ENCODE assay signal across 11 mouse cellular contexts in the genomic region with DNA sequence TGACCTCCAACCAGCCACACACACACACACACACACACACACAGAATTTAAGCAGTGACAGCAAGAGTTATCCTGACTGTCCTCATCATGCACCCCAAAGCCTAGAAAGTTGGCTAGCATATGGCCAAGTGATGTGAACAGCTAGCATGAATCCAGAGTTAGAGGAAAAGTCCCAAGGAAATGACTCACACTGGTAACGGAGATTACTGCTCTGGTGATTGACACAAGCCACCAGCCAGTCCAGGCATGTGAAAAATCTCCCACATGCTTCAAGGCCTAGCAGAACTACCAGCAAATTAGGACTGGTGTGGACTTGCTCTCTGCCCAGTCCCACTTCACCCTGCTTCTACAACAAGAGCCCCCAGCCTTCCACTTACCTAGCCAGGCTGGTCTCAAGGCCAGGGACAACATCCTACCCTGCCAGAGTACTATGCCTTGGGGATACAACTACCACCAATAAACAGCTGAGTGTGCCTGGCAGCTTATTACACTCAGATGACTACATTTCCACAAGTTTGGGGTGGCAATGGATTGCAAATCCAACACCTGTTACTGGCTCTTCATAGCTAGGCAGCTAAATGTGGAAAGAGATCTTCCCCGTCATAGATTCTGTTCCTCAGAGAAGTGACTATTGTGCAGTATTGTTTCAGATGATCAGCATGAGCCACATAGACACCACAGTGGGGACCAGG. TPM values are rescaled to one million over a fixed set of nuclear protein-coding genes. Genes with fewer than 3 reads are reported as not detected.
DNase-seq lines count a peak whose midpoint lies in the region; ATAC-seq and TF ChIP-seq lines count a peak whose summit lies in the region.
"Had no signal": no experiment of that assay in that cellular context is flagged by ENCODE, and none has a peak within 500 bp of the region (broad histone marks: within the 10 kb centered on the region; RNA-seq: fewer than 3 reads in every experiment).

No protein-coding gene starts in this region.

- ATAC-seq in heart, embryonic 13.5 days (ENCODE audit: extremely low read depth, insufficient number of reproducible peaks, low FRiP score, low TSS enrichment) = peak; percentile 30
- ATAC-seq: forebrain, embryonic 14.5 days had no signal

- H3K79me2 ChIP-seq in C2C12 (ENCODE audit: control insufficient read depth, insufficient read depth) = peaks cover 96% of the 10 kb centered on the region
- peaks cover 100% of the 10 kb centered on the region for H3K79me2 ChIP-seq in macrophage (ENCODE audit: inconsistent target)

- peak overlapping the region; percentile 12; the same call in 1 of the 2 replicates for H3K9ac ChIP-seq in heart, embryonic 13.5 days
- H3K9ac ChIP-seq: limb, embryonic 12.5 days had no signal

- H3K4me3 ChIP-seq in heart, embryonic 13.5 days = no peak overlapping the region
- no peak overlapping the region for H3K4me3 ChIP-seq in C2C12 (ENCODE audit: insufficient read depth, poor library complexity, severe bottlenecking)
- H3K4me3 ChIP-seq in macrophage (ENCODE audit: inconsistent target) = no peak overlapping the region
- no peak overlapping the region for H3K4me3 ChIP-seq in left cerebral cortex, adult 2 months
- H3K4me3 ChIP-seq: limb, embryonic 12.5 days had no signal

- H3K4me2 ChIP-seq in heart, embryonic 13.5 days = no peak overlapping the region
- H3K4me2 ChIP-seq: limb, embryonic 12.5 days had no signal

- intact Hi-C loops in heart, postnatal 25 days (cut with DNase I) = no loop called here
- intact Hi-C loops in left cerebral cortex, postnatal 10 days (cut with DNase I) = no loop called here
- intact Hi-C loops in left cerebral cortex, adult 2 months (cut with DNase I) = no loop called here

- peaks cover 86% of the 10 kb centered on the region for H3K79me3 ChIP-seq in C2C12 (ENCODE audit: low read depth)

- H3K27ac ChIP-seq in heart, embryonic 13.5 days (replicated peaks) = peak overlapping the region; percentile 73
- peak overlapping the region; percentile 86 for H3K27ac ChIP-seq in macrophage
- no peak overlapping the region for H3K27ac ChIP-seq in left cerebral cortex, adult 2 months
- H3K27ac ChIP-seq: limb, embryonic 12.5 days had no signal

- 43% methylated on average over 2 of the region's 2 CpGs for WGBS in heart, embryonic 13.5 days
- WGBS in macrophage (ENCODE audit: missing documents) = 13% methylated on average over 2 of the region's 2 CpGs

- H3K36me3 ChIP-seq in heart, embryonic 13.5 days = 0 out of 2 replicates have a peak, but pooled peaks cover 2% of the 10 kb centered on the region
- H3K36me3 ChIP-seq in C2C12 (ENCODE audit: control insufficient read depth, insufficient read depth) = peaks cover 5% of the 10 kb centered on the region
- no peaks in the 10 kb centered on the region for H3K36me3 ChIP-seq in macrophage (ENCODE audit: inconsistent target)

- H3K9me3 ChIP-seq in heart, embryonic 13.5 days = no peaks in the 10 kb centered on the region
- H3K9me3 ChIP-seq: limb, embryonic 12.5 days had no signal

- no peak for TF ChIP-seq CTCF in C2C12 (IDR thresholded peaks at IDR 0.05; ENCODE audit: control insufficient read depth, insufficient read depth, insufficient read length)
- no peak for TF ChIP-seq CTCF in left cerebral cortex, adult 2 months (IDR thresholded peaks at IDR 0.05)

- no peak overlapping the region for H3ac ChIP-seq in C2C12 (ENCODE audit: control insufficient read depth, insufficient read length, low read depth)

- H3K27me3 ChIP-seq in heart, embryonic 13.5 days (replicated peaks) = no peaks in the 10 kb centered on the region
- no peaks in the 10 kb centered on the region for H3K27me3 ChIP-seq in C2C12 (ENCODE audit: control insufficient read depth, insufficient read depth, insufficient read length)
- H3K27me3 ChIP-seq: limb, embryonic 12.5 days had no signal

- H3K4me1 ChIP-seq in heart, embryonic 13.5 days = peaks cover 79% of the 10 kb centered on the region

- DNase-seq in heart, postnatal 25 days (ENCODE audit: low spot score) = no peak
- peak; percentile 46 for DNase-seq in brain, adult 2 months (ENCODE audit: low read depth, low spot score)
- DNase-seq in left cerebral cortex, postnatal 10 days (ENCODE audit: extremely low spot score in 1 of 2, low spot score in 2 of 2) = no peak
- no peak for DNase-seq in left cerebral cortex, adult 2 months (ENCODE audit: extremely low spot score in 1 of 2, low spot score in 2 of 2)
- DNase-seq: cerebellum, adult 11 months; thymus, postnatal 36 days had no signal

TF ChIP-seq in C2C12, 6 proteins besides CTCF, POLR2A, EP300 and RAD21:
- peak; percentile 14 for TF ChIP-seq CEBPB (IDR thresholded peaks at IDR 0.05; ENCODE audit: low read depth)
- TF ChIP-seq MYOD1 (IDR thresholded peaks at IDR 0.05; ENCODE audit: control insufficient read depth, insufficient read length, low read depth) = peak; percentile 88
- TF ChIP-seq MAX (IDR thresholded peaks at IDR 0.05) = peak; percentile 71
- no peak for TF ChIP-seq USF1 (IDR thresholded peaks at IDR 0.05; ENCODE audit: low read depth)
- peak; percentile 38 for TF ChIP-seq FOSL1 (IDR thresholded peaks at IDR 0.05; ENCODE audit: insufficient read depth, low read length, poor library complexity, severe bottlenecking)
- TF ChIP-seq MYOG (IDR thresholded peaks at IDR 0.05; ENCODE audit: control insufficient read depth, extremely low read depth, insufficient read length) = no peak

RNA-seq across cellular contexts. Expression of a gene that starts 35.5 kb away (rescaled TPM):
- 68.9 and 70.8 TPM in 2 replicates for polyA plus RNA-seq in heart, embryonic 13.5 days (2015; fragmentation: Nextera tagmentation; extraction: Ambion mirVana)
- 100 to 1,000 TPM in 1 of 2 experiments, 10 to 100 TPM in 1; 99.9 to 105 TPM for total RNA-seq in heart, postnatal 25 days (2021)
- polyA plus RNA-seq in C2C12 (2012; fragmentation: generic; extraction: Trizol) (43.9 TPM), macrophage (2018) (67.9 to 131 TPM (median 89.9 TPM) in 3 replicates)
- total RNA-seq in macrophage (2018; cell fraction: chromatin; rRNA removed) = 100 to 1,000 TPM; 101 to 292 (median 211) TPM
- 100 to 1,000 TPM in 13 of 26 experiments, 10 to 100 TPM in 13; 59.0 to 130 (median 88.9) TPM for total RNA-seq in macrophage (2018; cell fraction: cytosol; rRNA removed)
- total RNA-seq in macrophage (2018; cell fraction: nucleus; rRNA removed) = 100 to 1,000 TPM in 13 of 26 experiments, 10 to 100 TPM in 13; 54.0 to 213 (median 107) TPM
- total RNA-seq in left cerebral cortex, postnatal 10 days (2021) = 100 to 1,000 TPM; 127 to 133 TPM
- 100 to 1,000 TPM; 107 to 117 TPM for total RNA-seq in left cerebral cortex, adult 2 months (2021)
